Mouse (Mus musculus) heart, embryonic 11.5 days (tissue): ENCODE data around the gene Gimap8. TPM values are rescaled to one million over a fixed set of nuclear protein-coding genes. Genes with fewer than 3 reads are reported as not detected.
"Not testable (repeated sequence)": the region's sequence is repeated elsewhere in the genome, so short reads cannot be mapped to it uniquely, and the experiment has no call there.

Experiments
- ATAC-seq: fragments of 200-750 bp; cut with Nextera tagmentation; replicated peaks from 2 replicates; pipeline ENCODE4 v1.8.0; 2017; ENCODE audit warnings: moderate library complexity; ENCODE audit not compliant: insufficient number of reproducible peaks, low FRiP score, low TSS enrichment
- H3K27ac ChIP-seq: fragments of 300-500 bp; sonication (generic); 2 replicates; pipeline ENCODE4 v1.5.1; 2014; ENCODE audit warnings: mild to moderate bottlenecking, low read depth, low read length
- H3K27me3 ChIP-seq: fragments of 300-500 bp; sonication (generic); 2 replicates; pipeline ENCODE4 v1.6.1; 2014; ENCODE audit warnings: mild to moderate bottlenecking, low read length, mixed read lengths; ENCODE audit not compliant: control insufficient read depth, insufficient read depth
- H3K36me3 ChIP-seq: fragments of 300-500 bp; sonication (generic); 2 replicates; pipeline ENCODE4 v1.6.1; 2014; ENCODE audit warnings: mild to moderate bottlenecking, low read length, moderate library complexity, mixed read lengths; ENCODE audit not compliant: control insufficient read depth, insufficient read depth
- H3K4me1 ChIP-seq: fragments of 300-500 bp; sonication (generic); 2 replicates; pipeline ENCODE4 v1.6.1; 2014; ENCODE audit warnings: low read length; ENCODE audit not compliant: control insufficient read depth, insufficient read depth
- H3K4me2 ChIP-seq: fragments of 300-500 bp; sonication (generic); 2 replicates; pipeline ENCODE4 v1.6.1; 2014; ENCODE audit warnings: mild to moderate bottlenecking, moderate library complexity
- H3K4me3 ChIP-seq: fragments of 300-500 bp; sonication (generic); 2 replicates; pipeline ENCODE4 v1.5.1; 2014; ENCODE audit warnings: low read depth, low read length
- H3K9ac ChIP-seq: fragments of 300-500 bp; sonication (generic); 2 replicates; pipeline ENCODE4 v1.6.1; 2014; ENCODE audit warnings: mild to moderate bottlenecking, low read depth, low read length, moderate library complexity
- H3K9me3 ChIP-seq: fragments of 300-500 bp; sonication (generic); replicated peaks from 2 replicates; pipeline ENCODE4 v1.6.1; 2016; ENCODE audit warnings: low read length; ENCODE audit not compliant: control insufficient read depth
- WGBS: fragments of 180-500 bp; shearing (Covaris S2); extraction: QIAGEN DNeasy Blood & Tissue Kit; methylation state at CpG from one replicate; pipeline ENCODE4 v1.1.7; 2014; ENCODE audit not compliant: insufficient replicate concordance; 5-methylcytosine and 5-hydroxymethylcytosine counted together
- polyA plus RNA-seq: library from polyadenylated mRNA; unstranded; fragments of >200 nt; fragmentation: Nextera tagmentation; extraction: Ambion mirVana; gene quantifications from 2 replicates; pipeline ENCODE4 v1.2.1, GENCODE M21; 2014

Gimap8 gene
- polyA plus RNA-seq, 1 experiment from 2014 or later = 0.26 TPM

- Histone ChIP-seq H3K9ac (no peak overlapping the region), H3K4me2 (no peak overlapping the region), H3K27me3 (no peaks in the 10 kb centered on the region), H3K27ac (no peak overlapping the region), H3K4me3 (no peak overlapping the region), H3K9me3 (no peaks in the 10 kb centered on the region), H3K36me3 (peaks cover 6% of the 10 kb centered on the region; the same call in 1 of the 2 replicates), H3K4me1 (no peaks in the 10 kb centered on the region)
- WGBS = 89% methylated on average over 5 of the region's 5 CpGs
- ATAC-seq = no peak
These were observed 32.3 kb upstream of the Gimap8 start for GRCm38 (mm10) chr6:48614756-48615155.

GRCm38 (mm10) chr6:48620031-48620430 lies 27.0 kb upstream of the Gimap8 start:
- no peak overlapping the region for H3K4me2 ChIP-seq
- no peak overlapping the region for H3K27ac ChIP-seq
- no peaks in the 10 kb centered on the region for H3K4me1 ChIP-seq
- H3K36me3 ChIP-seq = peaks cover 16% of the 10 kb centered on the region
- no peaks in the 10 kb centered on the region; the same call in 1 of the 2 replicates for H3K27me3 ChIP-seq
- no peaks in the 10 kb centered on the region for H3K9me3 ChIP-seq
- no peak overlapping the region for H3K9ac ChIP-seq
- no peak for ATAC-seq
- 85% methylated on average over 30 of the region's 30 CpGs for WGBS
- H3K4me3 ChIP-seq = no peak overlapping the region

- H3K4me1 ChIP-seq, H3K4me3 ChIP-seq, H3K9me3 ChIP-seq, ATAC-seq, H3K27ac ChIP-seq, H3K4me2 ChIP-seq, H3K9ac ChIP-seq: not testable (repeated sequence)
- Histone ChIP-seq H3K36me3 (peaks cover 16% of the 10 kb centered on the region), H3K27me3 (peaks cover 14% of the 10 kb centered on the region)
- 83% methylated on average over 8 of the region's 8 CpGs for WGBS
These were observed 24.7 kb upstream of the Gimap8 start for GRCm38 (mm10) chr6:48622186-48622843.

- Histone ChIP-seq H3K27ac (no peak overlapping the region), H3K4me1 (peaks cover 11% of the 10 kb centered on the region), H3K9me3 (no peaks in the 10 kb centered on the region), H3K4me2 (no peak overlapping the region), H3K9ac (no peak overlapping the region), H3K36me3 (peaks cover 16% of the 10 kb centered on the region), H3K4me3 (no peak overlapping the region), H3K27me3 (peaks cover 25% of the 10 kb centered on the region)
- 17% methylated on average over 1 of the region's 1 CpGs for WGBS
- no peak for ATAC-seq
These were observed 23.6 kb upstream of the Gimap8 start for GRCm38 (mm10) chr6:48623460-48623859.

- H3K27me3 ChIP-seq = peaks cover 32% of the 10 kb centered on the region
- 41% methylated on average over 8 of the region's 8 CpGs for WGBS
These were observed 20.6 kb upstream of the Gimap8 start, which contains the start of gene AI854703 for GRCm38 (mm10) chr6:48626464-48626863. Gene AI854703, plus strand, starts transcription at chr6:48626764.

GRCm38 (mm10) chr6:48626984-48627383 lies 20.1 kb upstream of the Gimap8 start:
- H3K4me2 ChIP-seq = peak overlapping the region; percentile 79
- no peak overlapping the region for H3K27ac ChIP-seq
- no peak for ATAC-seq
- peak overlapping the region; percentile 48 for H3K4me3 ChIP-seq
- H3K36me3 ChIP-seq = no peaks in the 10 kb centered on the region
- H3K27me3 ChIP-seq = peaks cover 32% of the 10 kb centered on the region
- peak overlapping the region; percentile 69 for H3K9ac ChIP-seq
- no peaks in the 10 kb centered on the region for H3K9me3 ChIP-seq
- under 1% methylated on average over 32 of the region's 32 CpGs for WGBS
- H3K4me1 ChIP-seq = peaks cover 21% of the 10 kb centered on the region

More at GRCm38 (mm10) chr6:48626464-48626863, 20.6 kb upstream of the Gimap8 start, which contains the start of gene AI854703:
- no peaks in the 10 kb centered on the region for H3K9me3 ChIP-seq
- peaks cover 21% of the 10 kb centered on the region for H3K4me1 ChIP-seq
- no peaks in the 10 kb centered on the region for H3K36me3 ChIP-seq
- no peak for ATAC-seq
- H3K27ac ChIP-seq = no peak within 1 kb of the TSS
- peak within 1 kb of the TSS; percentile 48 for H3K4me3 ChIP-seq
- H3K9ac ChIP-seq = peak within 1 kb of the TSS; percentile 69
- peak within 1 kb of the TSS; percentile 79 for H3K4me2 ChIP-seq

GRCm38 (mm10) chr6:48627511-48627924 lies 19.5 kb upstream of the Gimap8 start:
- peak overlapping the region; percentile 79 for H3K4me2 ChIP-seq
- H3K27me3 ChIP-seq = peaks cover 32% of the 10 kb centered on the region
- peaks cover 21% of the 10 kb centered on the region for H3K4me1 ChIP-seq
- peak overlapping the region; percentile 48 for H3K4me3 ChIP-seq
- no peaks in the 10 kb centered on the region for H3K36me3 ChIP-seq
- ATAC-seq = no peak
- H3K9ac ChIP-seq = peak overlapping the region; percentile 69; the same call in 1 of the 2 replicates
- H3K9me3 ChIP-seq = no peaks in the 10 kb centered on the region
- no peak overlapping the region for H3K27ac ChIP-seq
- WGBS = 5% methylated on average over 7 of the region's 7 CpGs

GRCm38 (mm10) chr6:48628377-48628776 lies 18.7 kb upstream of the Gimap8 start:
- ATAC-seq = no peak
- Histone ChIP-seq H3K4me1 (peaks cover 21% of the 10 kb centered on the region), H3K27ac (no peak overlapping the region), H3K9me3 (no peaks in the 10 kb centered on the region), H3K36me3 (no peaks in the 10 kb centered on the region), H3K4me3 (no peak overlapping the region), H3K4me2 (no peak overlapping the region), H3K27me3 (peaks cover 32% of the 10 kb centered on the region), H3K9ac (no peak overlapping the region)
- 56% methylated on average over 3 of the region's 3 CpGs for WGBS
